Mouse (Mus musculus) MEL (cell line): ENCODE results near the gene Map3k9. TPM values are rescaled to one million over a fixed set of nuclear protein-coding genes. Genes with fewer than 3 reads are reported as not detected.

Experiments
- DNase-seq: peaks from one replicate; pipeline ENCODE4 v3.0.0; 2011; ENCODE audit warnings: low read depth, low spot score
- H3K27ac ChIP-seq: 2 replicates; pipeline ENCODE4 v1.5.1; 2012; ENCODE audit warnings: low read depth, mild to moderate bottlenecking, control low read depth, low read length, moderate library complexity; ENCODE audit not compliant: control insufficient read depth
- H3K27me3 ChIP-seq, 2 experiments: fragments of 150-350 bp in 1 of 2; sonication (generic) in 1 of 2; 2 replicates each; pipeline ENCODE4 v1.6.1; 2012; ENCODE audit warnings: low read length in 2 of 2, mild to moderate bottlenecking in 2 of 2, improper control_type of control experiment in 1 of 2, moderate library complexity in 1 of 2; ENCODE audit not compliant: insufficient read depth in 2 of 2, control insufficient read depth in 1 of 2
- H3K36me3 ChIP-seq, 2 experiments: 2 replicates each; pipeline ENCODE4 v1.6.1; 2012 to 2014; ENCODE audit warnings: low read length in 2 of 2, improper control_type of control experiment in 1 of 2, inconsistent platforms in 1 of 2, mild to moderate bottlenecking in 1 of 2; ENCODE audit not compliant: insufficient read depth in 2 of 2, control insufficient read depth in 1 of 2
- H3K4me1 ChIP-seq, 2 experiments: fragments of 150-350 bp in 1 of 2; sonication (generic) in 1 of 2; 2 replicates each; pipeline ENCODE4 v1.6.1; 2012; ENCODE audit warnings: low read length in 2 of 2, improper control_type of control experiment in 1 of 2, mild to moderate bottlenecking in 1 of 2; ENCODE audit not compliant: insufficient read depth in 2 of 2, control insufficient read depth in 1 of 2
- H3K4me3 ChIP-seq, 2 experiments: fragments of 150-350 bp in 1 of 2; sonication (generic) in 1 of 2; 2 replicates each; pipeline ENCODE4 v1.5.1; 2012; ENCODE audit warnings: low read depth in 2 of 2, low read length in 2 of 2, mild to moderate bottlenecking in 2 of 2, moderate library complexity in 2 of 2, control low read depth in 1 of 2, improper control_type of control experiment in 1 of 2; ENCODE audit not compliant: control insufficient read depth in 1 of 2, insufficient read depth in 1 of 2
- H3K79me2 ChIP-seq: 2 replicates; pipeline ENCODE4 v1.6.1; 2012; ENCODE audit warnings: mild to moderate bottlenecking, low read length, moderate library complexity; ENCODE audit not compliant: control insufficient read depth, poor library complexity, insufficient read depth
- H3K9ac ChIP-seq: 2 replicates; pipeline ENCODE4 v1.6.1; 2012; ENCODE audit warnings: low read depth, mild to moderate bottlenecking, control low read depth, low read length, moderate library complexity; ENCODE audit not compliant: control insufficient read depth, poor library complexity, severe bottlenecking
- H3K9me3 ChIP-seq: fragments of 150-350 bp; sonication (generic); replicated peaks from 2 replicates; pipeline ENCODE4 v1.6.1; 2012; ENCODE audit warnings: mild to moderate bottlenecking, low read length, improper control_type of control experiment, moderate library complexity; ENCODE audit not compliant: insufficient read depth
- BHLHE40 ChIP-seq: IDR thresholded peaks from 2 replicates; pipeline ENCODE4 v1.6.1; 2012; ENCODE audit warnings: low read depth, mild to moderate bottlenecking, inconsistent platforms, low read length, improper control_type of control experiment, borderline replicate concordance
- CHD1 ChIP-seq: IDR thresholded peaks from 2 replicates; pipeline ENCODE4 v1.6.1; 2012; ENCODE audit warnings: low read depth, mild to moderate bottlenecking, inconsistent platforms, low read length, improper control_type of control experiment
- CTCF ChIP-seq, 3 experiments: IDR thresholded peaks in 2 of 3; conservative IDR thresholded peaks in 1 of 3; 2 replicates each; pipeline ENCODE4 v1.5.1; 2011 to 2012; ENCODE audit warnings: low read length in 3 of 3, low read depth in 2 of 3, mild to moderate bottlenecking in 2 of 3, improper control_type of control experiment in 1 of 3, inconsistent platforms in 1 of 3, mixed read lengths in 1 of 3, moderate library complexity in 1 of 3; ENCODE audit not compliant: control insufficient read depth in 1 of 3, insufficient read depth in 1 of 3, poor library complexity in 1 of 3, severe bottlenecking in 1 of 3
- ELF1 ChIP-seq: IDR thresholded peaks from 2 replicates; pipeline ENCODE4 v1.6.1; 2014; ENCODE audit warnings: low read depth, mild to moderate bottlenecking, inconsistent platforms, low read length, improper control_type of control experiment, moderate library complexity
- ETS1 ChIP-seq: IDR thresholded peaks from 2 replicates; pipeline ENCODE4 v1.6.1; 2012; ENCODE audit warnings: low read depth, mild to moderate bottlenecking, inconsistent platforms, low read length, improper control_type of control experiment, moderate library complexity
- GABPA ChIP-seq: IDR thresholded peaks from 2 replicates; pipeline ENCODE4 v1.6.1; 2012; ENCODE audit warnings: low read depth, mild to moderate bottlenecking, inconsistent platforms, low read length, improper control_type of control experiment, moderate library complexity
- GATA1 ChIP-seq: IDR thresholded peaks from 2 replicates; pipeline ENCODE4 v1.6.1; 2011; ENCODE audit warnings: low read depth, low read length, improper control_type of control experiment
- HCFC1 ChIP-seq: IDR thresholded peaks from 2 replicates; pipeline ENCODE4 v1.6.1; 2012; ENCODE audit warnings: low read depth, mild to moderate bottlenecking, inconsistent platforms, low read length, improper control_type of control experiment, moderate library complexity
- MAFK ChIP-seq: IDR thresholded peaks from 2 replicates; pipeline ENCODE4 v1.6.1; 2011; ENCODE audit warnings: low read depth, mild to moderate bottlenecking, low read length, improper control_type of control experiment, borderline replicate concordance
- MAZ ChIP-seq: IDR thresholded peaks from 2 replicates; pipeline ENCODE4 v1.6.1; 2012; ENCODE audit warnings: low read depth, mild to moderate bottlenecking, inconsistent platforms, low read length, improper control_type of control experiment
- MEF2A ChIP-seq: IDR thresholded peaks from 2 replicates; pipeline ENCODE4 v1.6.1; 2014; ENCODE audit warnings: low read depth, mild to moderate bottlenecking, inconsistent platforms, low read length, improper control_type of control experiment; ENCODE audit not compliant: poor library complexity, insufficient replicate concordance, severe bottlenecking; ENCODE audit errors: extremely low read depth
- MXI1 ChIP-seq: IDR thresholded peaks from 2 replicates; pipeline ENCODE4 v1.6.1; 2011; ENCODE audit warnings: mild to moderate bottlenecking, low read depth, low read length, improper control_type of control experiment
- MYB ChIP-seq: IDR thresholded peaks from 2 replicates; pipeline ENCODE4 v1.6.1; 2011; ENCODE audit warnings: mild to moderate bottlenecking, low read depth, low read length, improper control_type of control experiment
- MYC ChIP-seq: IDR thresholded peaks from 2 replicates; pipeline ENCODE4 v1.6.1; 2011; ENCODE audit warnings: low read depth, mild to moderate bottlenecking, low read length, improper control_type of control experiment, moderate library complexity
- NELFE ChIP-seq: IDR thresholded peaks from 2 replicates; pipeline ENCODE4 v1.6.1; 2011; ENCODE audit warnings: low read depth, low read length, improper control_type of control experiment
- NRF1 ChIP-seq: IDR thresholded peaks from 2 replicates; pipeline ENCODE4 v1.6.1; 2014; ENCODE audit warnings: low read depth, mild to moderate bottlenecking, inconsistent platforms, low read length, improper control_type of control experiment, moderate library complexity; ENCODE audit not compliant: poor library complexity, insufficient read depth, severe bottlenecking
- RAD21 ChIP-seq: IDR thresholded peaks from 2 replicates; pipeline ENCODE4 v1.6.1; 2011; ENCODE audit warnings: mild to moderate bottlenecking, low read depth, low read length, improper control_type of control experiment
- RCOR1 ChIP-seq: IDR thresholded peaks from 2 replicates; pipeline ENCODE4 v1.6.1; 2012; ENCODE audit warnings: low read depth, mild to moderate bottlenecking, inconsistent platforms, low read length, improper control_type of control experiment
- SIN3A ChIP-seq: IDR thresholded peaks from 2 replicates; pipeline ENCODE4 v1.6.1; 2012; ENCODE audit warnings: low read length, improper control_type of control experiment, inconsistent platforms
- TBP ChIP-seq: IDR thresholded peaks from 2 replicates; pipeline ENCODE4 v1.8.0; 2011; ENCODE audit warnings: low read depth, low read length, improper control_type of control experiment
- TCF12 ChIP-seq: IDR thresholded peaks from 2 replicates; pipeline ENCODE4 v1.6.1; 2014; ENCODE audit warnings: low read depth, mild to moderate bottlenecking, inconsistent platforms, low read length, improper control_type of control experiment, moderate library complexity
- UBTF ChIP-seq: IDR thresholded peaks from 2 replicates; pipeline ENCODE4 v1.6.1; 2012; ENCODE audit warnings: low read depth, mild to moderate bottlenecking, inconsistent platforms, low read length, improper control_type of control experiment, moderate library complexity, borderline replicate concordance; ENCODE audit not compliant: insufficient read depth
- USF2 ChIP-seq, 2 experiments: IDR thresholded peaks; 2 replicates each; pipeline ENCODE4 v1.6.1; 2011 to 2012; ENCODE audit warnings: improper control_type of control experiment in 2 of 2, low read length in 2 of 2, borderline replicate concordance in 1 of 2, inconsistent platforms in 1 of 2, low read depth in 1 of 2, mild to moderate bottlenecking in 1 of 2; ENCODE audit not compliant: insufficient read depth in 1 of 2
- ZMIZ1 ChIP-seq: IDR thresholded peaks from 2 replicates; pipeline ENCODE4 v1.6.1; 2012; ENCODE audit warnings: low read depth, mild to moderate bottlenecking, inconsistent platforms, low read length, improper control_type of control experiment, moderate library complexity
- ZNF384 ChIP-seq: IDR thresholded peaks from 2 replicates; pipeline ENCODE4 v1.6.1; 2012; ENCODE audit warnings: low read depth, mild to moderate bottlenecking, inconsistent platforms, low read length, improper control_type of control experiment
- polyA plus RNA-seq, 2 experiments: library from polyadenylated mRNA; stranded (reverse) in 1 of 2; unstranded in 1 of 2; fragments of >175 nt in 1 of 2; fragments of >200 nt in 1 of 2; gene quantifications; 2 replicates each; pipeline versions ENCODE4 v1.2.1 to v1.2.4; 2012; ENCODE audit warnings: low replicate concordance in 2 of 2, low read depth in 1 of 2; ENCODE audit not compliant: insufficient read length in 2 of 2, insufficient read depth in 1 of 2, missing spikeins in 1 of 2
- total RNA-seq: library from RNA; depleted of rRNA; stranded (reverse); fragments of 300-350 nt; gene quantifications from 2 replicates; pipeline ENCODE4 v1.2.3, GENCODE M21; 2012

The Map3k9 gene
- total and polyA plus RNA-seq, 3 experiments: not detected

DNA sequence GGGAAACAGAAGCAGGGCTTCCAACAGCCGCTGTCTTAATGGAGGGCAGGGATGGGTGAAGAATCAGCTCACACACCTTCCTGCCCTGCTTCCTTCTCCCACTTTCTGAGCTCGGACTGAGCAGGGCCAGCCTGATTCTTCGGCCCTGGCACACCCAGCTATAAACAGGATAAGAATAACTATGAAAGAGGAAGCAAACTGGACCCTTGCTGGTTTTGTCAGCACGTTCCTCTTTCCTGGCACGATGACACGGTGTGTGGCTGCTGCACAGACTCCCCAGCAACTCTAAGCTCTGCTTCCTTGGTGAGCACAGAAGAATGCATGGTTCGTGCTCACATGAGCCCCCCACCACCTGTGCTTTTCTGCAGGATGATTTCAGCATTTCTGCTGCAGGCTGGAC, 26.3 kb downstream of the Map3k9 start:
- peak; percentile 71 for DNase-seq
- H3K27ac ChIP-seq: no peak overlapping the region
- TF ChIP-seq MAZ (no peak), GABPA (no peak), NRF1 (no peak), MYB (no peak), UBTF (no peak), BHLHE40 (no peak), MEF2A (no peak), ELF1 (no peak), CTCF (IDR thresholded peaks at IDR 0.05 in 2 of 3, conservative IDR thresholded peaks at IDR 0.05 in 1 of 3; ENCODE audit: control insufficient read depth in 1 of 3, insufficient read depth in 1 of 3, low read depth in 2 of 3, low read length in 3 of 3, poor library complexity in 1 of 3, severe bottlenecking in 1 of 3) (no peak), GATA1 (no peak), HCFC1 (no peak), RAD21 (no peak), MXI1 (no peak), NELFE (no peak), SIN3A (no peak), ZNF384 (no peak), MYC (no peak)
- TF ChIP-seq, all 39 proteins: peak for 0
- peaks cover 0 to 5% of the 10 kb centered on the region in 2 experiments; a peak in 1 of 4 replicates for H3K4me1 ChIP-seq
- no peaks in the 10 kb centered on the region for H3K79me2 ChIP-seq
- H3K4me3 ChIP-seq: no peak overlapping the region
- no peaks in the 10 kb centered on the region for H3K36me3 ChIP-seq
- H3K27me3 ChIP-seq: peaks cover under 1 to 12% of the 10 kb centered on the region in 2 experiments
- no peaks in the 10 kb centered on the region for H3K9me3 ChIP-seq
- H3K9ac ChIP-seq: no peak overlapping the region

DNA sequence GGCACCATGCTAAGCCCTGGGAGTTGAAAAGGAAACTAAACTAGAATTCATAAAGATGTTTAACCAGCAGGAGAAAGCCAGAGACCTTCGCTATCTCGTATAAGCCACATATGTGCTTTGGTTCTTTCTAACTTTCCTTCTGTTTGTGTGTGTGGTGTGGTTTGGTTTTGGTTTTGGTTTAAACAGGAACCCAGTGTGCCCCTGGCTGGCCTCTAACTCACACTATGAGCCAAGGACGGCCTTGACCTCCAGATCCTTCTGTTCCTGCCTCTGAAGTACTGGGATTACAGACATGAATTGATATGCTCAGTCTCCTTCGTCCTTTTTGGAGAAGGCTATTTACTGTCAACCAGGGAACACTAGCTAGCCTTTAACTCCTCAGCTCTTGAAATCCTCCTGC, 29.9 kb downstream of the Map3k9 start:
- H3K27ac ChIP-seq: no peak overlapping the region

More for the DNA sequence above, 29.9 kb downstream of the Map3k9 start:
- Histone ChIP-seq H3K27me3 (peaks cover 2 to 11% of the 10 kb centered on the region in 2 experiments), H3K4me3 (no peak overlapping the region), H3K9me3 (no peaks in the 10 kb centered on the region), H3K9ac (no peak overlapping the region), H3K79me2 (no peaks in the 10 kb centered on the region), H3K36me3 (no peaks in the 10 kb centered on the region), H3K4me1 (peaks cover 0 to 5% of the 10 kb centered on the region in 2 experiments; a peak in 1 of 4 replicates)
- TF ChIP-seq TBP (no peak), ETS1 (no peak), ELF1 (no peak), TCF12 (no peak), CHD1 (no peak), ZMIZ1 (no peak), MAFK (no peak), MEF2A (no peak), HCFC1 (no peak), RCOR1 (no peak), USF2 (IDR thresholded peaks at IDR 0.05; ENCODE audit: borderline replicate concordance in 1 of 2, insufficient read depth in 1 of 2, low read depth in 1 of 2, low read length in 2 of 2) (no peak), MXI1 (no peak)
- no peak for DNase-seq
